Mouse (Mus musculus) G1E (cell line): Measurements from ENCODE around the gene Krt9.

Experiments used
- CTCF ChIP-seq: IDR thresholded peaks from 2 replicates; pipeline ENCODE4 v1.5.1; 2012; ENCODE audit warnings: low read depth, low read length, inconsistent platforms, mixed read lengths
- GATA1 ChIP-seq: IDR thresholded peaks from 2 replicates; pipeline ENCODE4 v1.6.1; 2012; ENCODE audit warnings: borderline replicate concordance, low read length, inconsistent platforms, mixed read lengths
- GATA2 ChIP-seq: IDR thresholded peaks from 2 replicates; pipeline ENCODE4 v1.6.1; 2012; ENCODE audit warnings: low read depth, low read length, inconsistent platforms, borderline replicate concordance
- POLR2AphosphoS5 ChIP-seq: IDR thresholded peaks from 2 replicates; pipeline ENCODE4 v1.6.1; 2012; ENCODE audit warnings: low read depth, low read length, inconsistent platforms; ENCODE audit not compliant: insufficient replicate concordance
- TAL1 ChIP-seq: conservative IDR thresholded peaks from 2 replicates; pipeline ENCODE4 v1.6.1; 2012; ENCODE audit warnings: low read depth, low read length, inconsistent platforms, mixed read lengths

- TF ChIP-seq CTCF: no peak
- TF ChIP-seq TAL1: no peak
- no peak for TF ChIP-seq GATA1
- no peak for TF ChIP-seq POLR2AphosphoS5
- no peak for TF ChIP-seq GATA2
Observed at GRCm38 (mm10) chr11:100140966-100141365, 52.1 kb downstream of the Krt9 start.
